Mouse (Mus musculus) midbrain, embryonic 10.5 days (tissue): ENCODE data around the gene Inha. TPM values are rescaled to one million over a fixed set of nuclear protein-coding genes. Genes with fewer than 3 reads are reported as not detected.

Source experiments
- DNase-seq: peaks from one replicate; pipeline ENCODE4 v3.0.0-alpha.2; 2017; ENCODE audit warnings: low spot score
- H3K27ac ChIP-seq: fragments of 300-500 bp; sonication (generic); replicated peaks from 2 replicates; pipeline ENCODE4 v1.5.1; 2016; ENCODE audit warnings: mild to moderate bottlenecking
- H3K27me3 ChIP-seq: fragments of 300-500 bp; sonication (generic); 2 replicates; pipeline ENCODE4 v1.6.1; 2016; ENCODE audit warnings: low read depth, mild to moderate bottlenecking; ENCODE audit not compliant: poor library complexity, severe bottlenecking
- H3K36me3 ChIP-seq: fragments of 300-500 bp; sonication (generic); 2 replicates; pipeline ENCODE4 v1.6.1; 2016; ENCODE audit warnings: mild to moderate bottlenecking, moderate library complexity
- H3K4me1 ChIP-seq: fragments of 300-500 bp; sonication (generic); 2 replicates; pipeline ENCODE4 v1.6.1; 2016
- H3K4me3 ChIP-seq: fragments of 300-500 bp; sonication (generic); 2 replicates; pipeline ENCODE4 v1.5.1; 2016; ENCODE audit warnings: mild to moderate bottlenecking, moderate library complexity
- H3K9me3 ChIP-seq: fragments of 300-500 bp; sonication (generic); replicated peaks from 2 replicates; pipeline ENCODE4 v1.6.1; 2016; ENCODE audit warnings: mild to moderate bottlenecking
- WGBS: fragments of 180-500 bp; shearing (Covaris S2); methylation state at CpG from one replicate; pipeline ENCODE4 v1.1.7; 2016; 5-methylcytosine and 5-hydroxymethylcytosine counted together
- polyA plus RNA-seq: library from polyadenylated mRNA; unstranded; fragments of >200 nt; fragmentation: Nextera tagmentation; extraction: Ambion mirVana; gene quantifications from 2 replicates; pipeline ENCODE4 v1.2.1, GENCODE M21; 2016

Gene Inha
- 1.7 and 2.7 TPM in 2 replicates for polyA plus RNA-seq

- DNase-seq: no peak
- H3K36me3 ChIP-seq: peaks cover 19% of the 10 kb centered on the region
- H3K27ac ChIP-seq: peak within 1 kb of the TSS; percentile 97
- peaks cover 76% of the 10 kb centered on the region for H3K4me1 ChIP-seq
- H3K9me3 ChIP-seq: no peaks in the 10 kb centered on the region
- H3K4me3 ChIP-seq: peak within 1 kb of the TSS; percentile 78
- peaks cover 74% of the 10 kb centered on the region for H3K27me3 ChIP-seq
- 77% methylated on average over 10 of the region's 10 CpGs for WGBS
Observed at GRCm38 (mm10) chr1:75507006-75507405, at the start of gene Inha. TSS of gene Inha (plus strand) at chr1:75507077.

- Histone ChIP-seq H3K36me3 (no peaks in the 10 kb centered on the region), H3K4me3 (peak overlapping the region; percentile 53), H3K9me3 (no peaks in the 10 kb centered on the region), H3K4me1 (peaks cover 71% of the 10 kb centered on the region), H3K27me3 (peaks cover 94% of the 10 kb centered on the region), H3K27ac (peak overlapping the region; percentile 85)
- WGBS: 1% methylated on average over 8 of the region's 10 CpGs
- no peak for DNase-seq
Observed at GRCm38 (mm10) chr1:75457710-75458024, 49.2 kb upstream of the Inha start.

- Histone ChIP-seq H3K27ac (peak overlapping the region; percentile 85), H3K9me3 (no peaks in the 10 kb centered on the region), H3K4me3 (peak overlapping the region; percentile 53), H3K27me3 (peaks cover 89% of the 10 kb centered on the region), H3K4me1 (peaks cover 70% of the 10 kb centered on the region), H3K36me3 (no peaks in the 10 kb centered on the region)
- WGBS: 2% methylated on average over 35 of the region's 42 CpGs
- DNase-seq: peak; percentile 78
Observed at GRCm38 (mm10) chr1:75458025-75458788, 48.7 kb upstream of the Inha start.

DNA sequence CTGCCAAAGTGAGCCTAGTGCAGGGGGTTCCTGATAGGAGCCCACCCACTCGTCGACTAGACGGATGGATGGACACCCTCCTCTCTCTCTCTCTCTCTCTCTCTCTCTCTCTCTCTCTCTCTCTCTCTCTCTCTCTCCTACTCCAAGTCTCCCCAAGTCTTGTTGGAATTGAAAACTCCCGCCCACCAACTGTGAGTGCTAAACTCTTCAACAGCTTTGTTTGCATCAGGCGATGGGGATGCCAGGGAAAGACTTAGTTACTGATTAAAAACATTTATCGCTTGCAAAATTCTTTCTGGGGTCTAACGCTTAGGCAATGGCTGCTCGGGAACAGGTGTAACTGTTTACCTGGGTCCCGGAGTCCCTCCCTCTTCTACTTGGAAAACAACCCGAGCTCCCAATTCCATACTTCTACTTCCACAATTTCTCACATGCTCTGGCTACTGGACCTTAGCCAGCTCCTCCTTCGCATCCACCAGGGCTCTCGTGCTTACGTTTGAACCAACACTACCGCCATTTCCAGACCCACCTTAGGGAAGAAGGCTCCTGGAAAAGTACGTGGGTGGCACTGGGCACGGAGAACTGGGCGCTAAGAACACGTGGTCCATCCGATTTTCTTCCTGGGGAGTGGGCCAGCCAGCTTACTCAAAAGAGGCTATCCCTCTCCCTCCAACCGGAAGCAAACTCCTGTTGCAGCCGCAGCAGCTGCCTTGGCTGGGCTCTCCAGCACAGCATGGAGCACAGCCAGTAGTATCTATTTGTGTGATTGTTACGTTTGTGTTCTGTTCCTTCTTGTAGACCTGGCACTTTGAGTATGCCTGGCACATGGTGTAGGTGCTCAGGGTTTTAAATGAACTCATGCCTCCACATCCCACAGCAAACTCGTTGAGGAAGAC is 47.8 kb upstream of the Inha start:
- no peak for DNase-seq
- 16% methylated on average over 23 of the region's 23 CpGs for WGBS
- peak overlapping the region; percentile 85 for H3K27ac ChIP-seq
- peaks cover 84% of the 10 kb centered on the region for H3K27me3 ChIP-seq
- peaks cover 70% of the 10 kb centered on the region for H3K4me1 ChIP-seq
- H3K9me3 ChIP-seq: no peaks in the 10 kb centered on the region
- H3K4me3 ChIP-seq: peak overlapping the region; percentile 53
- no peaks in the 10 kb centered on the region for H3K36me3 ChIP-seq

- H3K4me1 ChIP-seq: peaks cover 71% of the 10 kb centered on the region
- no peak overlapping the region for H3K27ac ChIP-seq
- no peak overlapping the region for H3K4me3 ChIP-seq
- 83% methylated on average over 7 of the region's 7 CpGs for WGBS
- no peaks in the 10 kb centered on the region for H3K9me3 ChIP-seq
- no peak for DNase-seq
- no peaks in the 10 kb centered on the region for H3K36me3 ChIP-seq
- H3K27me3 ChIP-seq: peaks cover 84% of the 10 kb centered on the region
Observed at GRCm38 (mm10) chr1:75460297-75460696, 46.6 kb upstream of the Inha start.

DNA sequence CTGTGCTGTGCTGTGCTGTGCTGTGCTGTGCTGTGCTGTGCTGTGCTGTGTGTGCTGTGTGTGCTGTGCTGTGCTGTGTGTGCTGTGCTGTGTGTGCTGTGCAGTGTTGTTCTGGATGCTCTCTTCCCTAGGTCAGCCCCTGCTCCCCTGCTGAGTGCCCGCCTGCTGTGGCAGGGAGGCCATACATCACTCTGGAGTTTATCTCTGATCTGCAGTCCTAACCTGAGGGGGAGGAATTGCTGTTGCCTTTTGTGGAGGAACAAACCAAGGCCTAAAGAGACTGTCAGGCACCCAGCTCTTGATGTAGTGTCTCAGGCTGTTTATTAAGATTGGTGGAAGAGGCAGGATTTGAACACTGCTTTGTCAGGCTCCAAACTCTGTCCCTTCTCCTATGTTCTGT is 44.2 kb upstream of the Inha start:
- H3K4me3 ChIP-seq: no peak overlapping the region
- WGBS: 40% methylated on average over 1 of the region's 1 CpGs
- no peak overlapping the region for H3K27ac ChIP-seq
- H3K9me3 ChIP-seq: no peaks in the 10 kb centered on the region
- no peak for DNase-seq
- peaks cover 82% of the 10 kb centered on the region for H3K27me3 ChIP-seq
- H3K4me1 ChIP-seq: peaks cover 62% of the 10 kb centered on the region
- H3K36me3 ChIP-seq: no peaks in the 10 kb centered on the region

DNA sequence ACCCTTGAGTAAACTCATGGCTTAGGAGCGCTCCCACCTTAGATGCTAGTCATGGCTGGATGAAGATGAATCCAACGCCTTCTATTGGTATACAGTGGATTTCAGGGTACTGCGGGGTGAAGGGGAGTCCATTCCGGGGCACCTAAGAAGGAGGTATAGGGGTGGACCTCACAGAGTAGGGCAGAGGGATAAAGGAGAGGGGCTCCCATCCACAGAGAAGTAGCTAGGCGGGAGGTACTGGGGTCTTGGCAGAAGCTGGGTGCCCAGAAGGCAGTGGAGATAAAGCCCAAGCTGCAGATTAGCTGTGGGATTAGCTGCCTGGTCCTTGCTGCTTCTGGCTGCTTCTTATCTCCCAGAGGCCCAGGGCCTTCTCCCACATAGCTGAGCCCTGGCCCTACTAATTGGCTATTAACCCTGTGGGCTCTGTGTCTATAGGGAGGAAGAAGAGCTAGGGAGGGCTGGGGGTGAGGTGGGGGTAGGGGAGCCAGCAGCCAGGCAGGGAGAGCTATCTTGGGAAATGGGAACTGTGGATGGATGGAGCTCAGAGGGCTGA is 43.1 kb upstream of the Inha start:
- peaks cover 56% of the 10 kb centered on the region for H3K4me1 ChIP-seq
- WGBS: 68% methylated on average over 5 of the region's 5 CpGs
- peak overlapping the region; percentile 53; the same call in 1 of the 2 replicates for H3K27ac ChIP-seq
- no peaks in the 10 kb centered on the region for H3K36me3 ChIP-seq
- H3K27me3 ChIP-seq: peaks cover 78% of the 10 kb centered on the region
- no peak overlapping the region for H3K4me3 ChIP-seq
- H3K9me3 ChIP-seq: no peaks in the 10 kb centered on the region
- DNase-seq: no peak

DNA sequence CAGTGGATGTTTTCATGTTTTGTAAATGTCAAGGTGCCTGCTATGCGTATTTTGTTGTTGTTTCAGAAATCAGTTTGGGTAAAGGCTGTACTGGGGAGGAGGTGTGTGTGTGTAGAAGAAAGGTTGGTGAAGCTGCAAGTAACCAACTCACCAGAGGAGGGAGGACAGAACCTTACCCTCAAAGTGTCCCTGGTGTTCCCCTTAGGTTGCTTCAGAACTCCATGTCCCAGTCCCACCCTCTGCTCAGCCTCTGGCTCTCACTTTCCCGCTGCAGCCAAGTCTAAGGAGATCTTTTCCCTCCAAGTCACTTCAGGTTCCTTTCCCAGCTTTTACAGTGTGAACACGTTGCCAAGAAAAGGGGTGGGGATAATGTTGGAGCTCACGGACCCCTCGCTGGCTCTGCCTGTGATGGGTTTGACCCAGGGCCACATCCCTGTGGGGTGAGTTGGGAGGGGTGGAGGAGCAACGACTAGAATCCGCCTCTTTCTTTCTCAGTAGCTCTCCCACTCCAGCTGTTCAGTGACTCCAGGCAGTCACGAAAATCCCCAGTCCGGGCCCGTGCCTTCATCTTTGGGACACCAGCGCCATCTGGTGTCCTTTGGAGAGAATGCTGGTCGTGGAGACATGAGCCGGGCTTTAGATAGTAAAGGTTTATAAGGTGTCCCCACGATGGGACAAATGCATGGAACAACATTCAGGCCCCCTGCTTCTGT is 39.5 kb upstream of the Inha start:
- DNase-seq: peak; percentile 85
- Histone ChIP-seq H3K36me3 (peaks cover 5% of the 10 kb centered on the region), H3K27me3 (peaks cover 64% of the 10 kb centered on the region), H3K9me3 (no peaks in the 10 kb centered on the region), H3K4me3 (no peak overlapping the region), H3K27ac (peak overlapping the region; percentile 67), H3K4me1 (peaks cover 46% of the 10 kb centered on the region)
- whole genome bisulfite sequencing: 6% methylated on average over 14 of the region's 14 CpGs

DNA sequence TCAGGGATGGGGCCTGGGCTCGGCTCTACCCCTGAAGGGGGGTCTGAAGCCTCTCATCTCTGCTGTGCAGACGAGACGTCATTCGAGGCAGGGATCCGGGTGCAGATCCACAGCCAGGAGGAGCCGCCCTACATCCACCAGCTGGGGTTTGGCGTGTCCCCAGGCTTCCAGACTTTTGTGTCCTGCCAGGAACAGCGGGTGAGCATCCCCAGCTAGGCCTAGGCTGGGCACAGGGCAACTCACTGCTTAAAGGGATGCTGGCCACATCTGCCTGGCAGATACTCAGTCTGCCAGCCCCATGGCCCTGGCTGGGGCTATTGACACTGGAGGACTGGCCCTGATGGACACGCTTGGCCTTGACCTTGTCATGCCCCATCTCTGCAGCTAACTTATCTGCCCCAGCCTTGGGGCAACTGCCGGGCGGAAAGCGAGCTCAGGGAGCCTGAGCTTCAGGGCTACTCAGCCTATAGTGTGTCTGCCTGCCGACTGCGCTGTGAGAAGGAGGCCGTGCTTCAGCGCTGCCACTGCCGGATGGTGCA is 37.5 kb upstream of the Inha start:
- Histone ChIP-seq H3K4me1 (peaks cover 27% of the 10 kb centered on the region), H3K9me3 (no peaks in the 10 kb centered on the region), H3K27ac (no peak overlapping the region), H3K36me3 (peaks cover 25% of the 10 kb centered on the region), H3K27me3 (peaks cover 70% of the 10 kb centered on the region), H3K4me3 (no peak overlapping the region)
- no peak for DNase-seq
- WGBS: 82% methylated on average over 17 of the region's 17 CpGs

DNA sequence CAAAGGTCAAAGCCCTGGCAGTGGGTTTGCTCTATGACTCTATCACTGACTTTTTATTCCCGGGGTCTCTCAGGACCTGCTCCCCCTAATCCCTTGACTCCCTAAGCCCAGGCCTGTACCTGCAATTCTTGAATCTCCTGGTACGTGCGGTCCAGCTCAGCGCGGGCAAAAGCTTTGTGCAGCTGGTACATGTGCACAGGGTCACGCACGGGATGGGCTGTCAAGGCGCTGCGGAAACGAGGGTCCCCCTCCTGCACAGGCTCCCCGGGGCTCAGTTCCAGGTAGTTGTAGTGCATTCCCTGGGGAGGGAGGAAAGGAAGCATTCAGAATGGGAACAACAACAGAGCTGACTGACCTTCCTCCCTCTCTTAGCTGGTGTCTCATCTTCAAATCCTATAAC is 30.4 kb upstream of the Inha start:
- Histone ChIP-seq H3K27me3 (peaks cover 56% of the 10 kb centered on the region), H3K36me3 (peaks cover 50% of the 10 kb centered on the region), H3K4me1 (peaks cover 31% of the 10 kb centered on the region), H3K9me3 (no peaks in the 10 kb centered on the region), H3K27ac (no peak overlapping the region), H3K4me3 (no peak overlapping the region)
- 91% methylated on average over 11 of the region's 11 CpGs for WGBS
- DNase-seq: no peak

DNA sequence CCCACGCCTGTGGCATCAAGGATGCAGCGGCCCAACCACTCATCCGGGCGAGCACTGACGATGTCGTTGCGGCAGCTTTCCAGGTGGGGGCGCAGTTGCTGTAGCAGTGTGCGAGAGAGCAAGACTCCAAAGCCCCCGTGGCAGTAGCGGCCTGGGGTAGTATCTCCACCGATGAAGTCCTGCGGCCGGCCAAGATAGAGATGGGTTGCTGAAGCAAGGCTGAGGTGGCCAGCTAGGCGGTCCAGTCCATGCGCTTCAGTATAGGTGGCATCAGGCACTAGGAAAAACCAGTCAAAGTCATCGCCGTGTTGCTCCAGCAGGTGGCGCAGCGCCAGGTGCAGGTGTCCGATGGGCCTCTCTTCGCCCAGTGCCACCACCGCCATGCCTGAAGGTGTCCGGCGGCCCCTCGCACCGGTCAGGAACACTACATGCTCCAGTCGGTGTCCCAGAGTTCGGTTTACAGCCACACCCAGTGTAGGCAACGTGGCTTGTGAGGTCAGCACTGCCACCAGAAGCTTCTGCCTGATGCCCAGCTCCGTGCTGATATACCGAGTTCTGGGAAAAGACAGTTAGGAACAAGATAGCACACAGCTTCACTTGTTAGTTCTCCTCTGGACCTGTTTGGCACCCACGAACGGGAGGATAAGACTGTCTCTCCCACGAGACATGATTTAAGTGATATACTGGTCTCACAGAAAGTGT is 29.5 kb upstream of the Inha start:
- peaks cover 58% of the 10 kb centered on the region for H3K27me3 ChIP-seq
- H3K4me1 ChIP-seq: peaks cover 32% of the 10 kb centered on the region
- peak overlapping the region; percentile 94 for H3K4me3 ChIP-seq
- 14% methylated on average over 35 of the region's 35 CpGs for WGBS
- no peaks in the 10 kb centered on the region for H3K9me3 ChIP-seq
- peak; percentile 84 for DNase-seq
- H3K27ac ChIP-seq: no peak overlapping the region; the same call in 1 of the 2 replicates
- H3K36me3 ChIP-seq: peaks cover 46% of the 10 kb centered on the region

DNA sequence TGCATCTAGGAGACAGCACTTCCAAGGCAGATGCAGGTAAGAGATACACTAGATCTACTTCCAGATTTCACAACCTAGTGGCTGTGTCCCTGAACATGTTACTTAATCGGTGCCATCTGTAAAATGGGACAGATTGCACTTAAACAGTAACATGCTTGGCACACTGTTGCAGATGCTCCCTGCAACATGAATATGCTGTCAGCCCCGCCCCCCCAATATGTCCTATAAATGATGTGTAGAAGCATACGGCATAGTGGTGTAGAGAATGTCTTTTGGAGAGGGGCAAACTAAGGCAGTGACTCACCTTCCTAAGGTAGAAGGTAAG is 28.9 kb upstream of the Inha start:
- Histone ChIP-seq H3K4me3 (peak overlapping the region; percentile 94), H3K27me3 (peaks cover 60% of the 10 kb centered on the region), H3K27ac (0 out of 2 replicates have a peak overlapping the region, but pooled peaks have one; percentile 89), H3K36me3 (peaks cover 46% of the 10 kb centered on the region), H3K4me1 (peaks cover 37% of the 10 kb centered on the region), H3K9me3 (no peaks in the 10 kb centered on the region)
- 60% methylated on average over 3 of the region's 3 CpGs for WGBS
- DNase-seq: no peak
